Comparison of ENCODE assay signal across 7 mouse cellular contexts in the genomic region with DNA sequence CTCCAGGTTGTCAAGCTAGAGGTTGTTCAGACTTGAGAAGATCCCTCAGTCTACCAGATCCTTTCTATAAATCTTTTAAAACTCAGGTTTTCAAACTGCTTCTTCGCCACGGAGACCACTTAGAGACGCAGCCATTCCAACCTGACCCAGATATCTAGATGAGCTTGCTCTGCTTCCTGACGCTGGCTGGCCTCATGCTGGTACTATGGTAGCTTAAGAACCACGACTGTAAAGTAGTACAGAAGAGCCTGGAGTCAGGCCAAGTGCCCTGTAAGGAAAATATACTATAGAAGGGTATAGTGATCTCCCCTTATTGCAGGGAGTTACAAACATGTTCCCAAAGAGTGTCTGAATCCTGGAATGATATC. TPM values are rescaled to one million over a fixed set of nuclear protein-coding genes. Genes with fewer than 3 reads are reported as not detected.
A peak's percentile ranks its signal among the peaks of the same experiment; 100 is the strongest.
DNase-seq lines count a peak whose midpoint lies in the region; ATAC-seq and TF ChIP-seq lines count a peak whose summit lies in the region.

No protein-coding gene starts in this region.

- no peaks in the 10 kb centered on the region for H3K4me1 ChIP-seq in lung, embryonic 14.5 days (ENCODE audit: insufficient read depth)
- peaks cover 9% of the 10 kb centered on the region for H3K4me1 ChIP-seq in embryonic facial prominence, embryonic 13.5 days
- H3K4me1 ChIP-seq in intestine, embryonic 15.5 days (replicated peaks), result peaks cover 5% of the 10 kb centered on the region; the same call in 1 of the 2 replicates
- 0 out of 2 replicates have a peak, but pooled peaks cover 4% of the 10 kb centered on the region for H3K4me1 ChIP-seq in neural tube, embryonic 14.5 days (ENCODE audit: control insufficient read depth, insufficient read depth, low read length)

- no peaks in the 10 kb centered on the region for H3K36me3 ChIP-seq in lung, embryonic 14.5 days (ENCODE audit: insufficient read depth)
- H3K36me3 ChIP-seq in embryonic facial prominence, embryonic 13.5 days, result no peaks in the 10 kb centered on the region
- no peaks in the 10 kb centered on the region for H3K36me3 ChIP-seq in intestine, embryonic 15.5 days
- H3K36me3 ChIP-seq in neural tube, embryonic 14.5 days (ENCODE audit: control insufficient read depth, insufficient read depth, low read length), result no peaks in the 10 kb centered on the region

- no peak for TF ChIP-seq CTCF in lung, embryonic 14.5 days (IDR thresholded peaks at IDR 0.05; ENCODE audit: low read depth)

- peak overlapping the region; percentile 55 for H3K4me3 ChIP-seq in lung, embryonic 14.5 days (ENCODE audit: low read depth, low read length)
- H3K4me3 ChIP-seq in embryonic facial prominence, embryonic 13.5 days, result peak overlapping the region; percentile 70
- peak overlapping the region; percentile 61 for H3K4me3 ChIP-seq in intestine, embryonic 15.5 days (replicated peaks)
- H3K4me3 ChIP-seq in neural tube, embryonic 14.5 days (ENCODE audit: low read depth, low read length), result peak overlapping the region; percentile 68

- peak overlapping the region; percentile 69 for H3K9ac ChIP-seq in lung, embryonic 14.5 days
- H3K9ac ChIP-seq in embryonic facial prominence, embryonic 13.5 days, result peak overlapping the region; percentile 75
- peak overlapping the region; percentile 65; the same call in 1 of the 2 replicates for H3K9ac ChIP-seq in intestine, embryonic 15.5 days
- H3K9ac ChIP-seq in neural tube, embryonic 14.5 days (replicated peaks; ENCODE audit: low read depth, low read length), result peak overlapping the region; percentile 68

- H3K27me3 ChIP-seq in lung, embryonic 14.5 days (ENCODE audit: insufficient read depth, low read length), result no peaks in the 10 kb centered on the region
- H3K27me3 ChIP-seq in embryonic facial prominence, embryonic 13.5 days, result peaks cover 16% of the 10 kb centered on the region
- H3K27me3 ChIP-seq in intestine, embryonic 15.5 days (replicated peaks), result 0 out of 2 replicates have a peak, but pooled peaks cover 2% of the 10 kb centered on the region
- H3K27me3 ChIP-seq in neural tube, embryonic 14.5 days (ENCODE audit: control insufficient read depth, insufficient read depth, low read length), result no peaks in the 10 kb centered on the region

- H3K9me3 ChIP-seq in lung, embryonic 14.5 days (ENCODE audit: low read depth, low read length), result no peaks in the 10 kb centered on the region
- H3K9me3 ChIP-seq in embryonic facial prominence, embryonic 13.5 days, result no peaks in the 10 kb centered on the region
- H3K9me3 ChIP-seq in intestine, embryonic 15.5 days, result no peaks in the 10 kb centered on the region
- H3K9me3 ChIP-seq in neural tube, embryonic 14.5 days (ENCODE audit: control insufficient read depth, low read length), result no peaks in the 10 kb centered on the region

- H3K4me2 ChIP-seq in lung, embryonic 14.5 days, result peak overlapping the region; percentile 87
- peak overlapping the region; percentile 95 for H3K4me2 ChIP-seq in embryonic facial prominence, embryonic 13.5 days
- H3K4me2 ChIP-seq in intestine, embryonic 15.5 days (replicated peaks), result peak overlapping the region; percentile 86
- H3K4me2 ChIP-seq in neural tube, embryonic 14.5 days (ENCODE audit: low read depth, low read length), result peak overlapping the region; percentile 87

- peak; percentile 24 for DNase-seq in lung, embryonic 14.5 days
- DNase-seq in lung, postnatal 25 days (ENCODE audit: low spot score), result no peak
- DNase-seq in T-cell, adult 2 months (ENCODE audit: low spot score), result no peak
- no peak for DNase-seq in urinary bladder, postnatal 10 days (ENCODE audit: low spot score)

- 11% methylated on average over 5 of the region's 5 CpGs for WGBS in lung, embryonic 14.5 days
- WGBS in embryonic facial prominence, embryonic 13.5 days, result 19% methylated on average over 5 of the region's 5 CpGs
- 8% methylated on average over 5 of the region's 5 CpGs for WGBS in intestine, embryonic 15.5 days
- WGBS in neural tube, embryonic 14.5 days, result 14% methylated on average over 5 of the region's 5 CpGs

- no peak overlapping the region for H3K27ac ChIP-seq in lung, embryonic 14.5 days (ENCODE audit: low read depth)
- H3K27ac ChIP-seq in embryonic facial prominence, embryonic 13.5 days, result no peak overlapping the region
- H3K27ac ChIP-seq in intestine, embryonic 15.5 days, result no peak overlapping the region
- no peak overlapping the region for H3K27ac ChIP-seq in neural tube, embryonic 14.5 days (ENCODE audit: low read depth, low read length)

- no peak for ATAC-seq in lung, embryonic 14.5 days (ENCODE audit: insufficient read depth)
- no peak for ATAC-seq in embryonic facial prominence, embryonic 13.5 days (ENCODE audit: insufficient number of reproducible peaks, insufficient read depth, low FRiP score, low TSS enrichment, low read depth)
- ATAC-seq in intestine, embryonic 15.5 days, result no peak
- no peak for ATAC-seq in neural tube, embryonic 14.5 days (ENCODE audit: low read depth)

RNA-seq across cellular contexts. Expression of a gene that starts 0.8 kb away (rescaled TPM):
- 4.7 and 5.4 TPM in 2 replicates for polyA plus RNA-seq in lung, embryonic 14.5 days (2014; fragmentation: Nextera tagmentation; extraction: Ambion mirVana)
- polyA plus RNA-seq in embryonic facial prominence, embryonic 13.5 days (2015; fragmentation: Nextera tagmentation; extraction: Ambion mirVana), result 2.8 and 4.1 TPM in 2 replicates
- polyA plus RNA-seq in intestine, embryonic 15.5 days (2015; fragmentation: Nextera tagmentation; extraction: Ambion mirVana), result 5.1 and 5.7 TPM in 2 replicates
- 7.1 and 8.1 TPM in 2 replicates for polyA plus RNA-seq in neural tube, embryonic 14.5 days (2014; fragmentation: Nextera tagmentation; extraction: Ambion mirVana)
